Mouse (Mus musculus) embryonic fibroblast, embryonic 13.5 days (primary cell): ENCODE results near the gene Atg2b. TPM values are rescaled to one million over a fixed set of nuclear protein-coding genes. Genes with fewer than 3 reads are reported as not detected.

Experiments used
- H3K27ac ChIP-seq: 2 replicates; pipeline ENCODE4 v1.5.1; 2012; ENCODE audit warnings: low read length, control low read depth, inconsistent platforms; ENCODE audit not compliant: insufficient read depth
- H3K4me1 ChIP-seq: 2 replicates; pipeline ENCODE4 v1.6.1; 2011; ENCODE audit warnings: low read length; ENCODE audit not compliant: control insufficient read depth, insufficient read depth
- H3K4me3 ChIP-seq: 2 replicates; pipeline ENCODE4 v1.5.1; 2011; ENCODE audit warnings: mild to moderate bottlenecking, control low read depth, low read length; ENCODE audit not compliant: insufficient read depth
- CTCF ChIP-seq: IDR thresholded peaks from 2 replicates; pipeline ENCODE4 v1.5.1; 2011; ENCODE audit warnings: mild to moderate bottlenecking, control low read depth, low read length, moderate library complexity, borderline replicate concordance; ENCODE audit not compliant: insufficient read depth
- POLR2A ChIP-seq: IDR thresholded peaks from 2 replicates; pipeline ENCODE4 v1.6.1; 2011; ENCODE audit warnings: low read depth, mild to moderate bottlenecking, control low read depth, low read length, moderate library complexity
- polyA plus RNA-seq: library from polyadenylated mRNA; stranded (reverse); fragments of >200 nt; gene quantifications from 2 replicates; pipeline ENCODE4 v1.2.4, GENCODE M21; 2011; ENCODE audit warnings: low read depth; ENCODE audit not compliant: missing spikeins, insufficient read length

Atg2b gene
- polyA plus RNA-seq, 1 experiment, result 25.9 TPM

- no peak overlapping the region for H3K4me3 ChIP-seq
- TF ChIP-seq POLR2A, result no peak
- no peak for TF ChIP-seq CTCF
- no peaks in the 10 kb centered on the region for H3K4me1 ChIP-seq
These were observed 35.2 kb upstream of the Atg2b start for GRCm38 (mm10) chr12:105720196-105720595.

DNA sequence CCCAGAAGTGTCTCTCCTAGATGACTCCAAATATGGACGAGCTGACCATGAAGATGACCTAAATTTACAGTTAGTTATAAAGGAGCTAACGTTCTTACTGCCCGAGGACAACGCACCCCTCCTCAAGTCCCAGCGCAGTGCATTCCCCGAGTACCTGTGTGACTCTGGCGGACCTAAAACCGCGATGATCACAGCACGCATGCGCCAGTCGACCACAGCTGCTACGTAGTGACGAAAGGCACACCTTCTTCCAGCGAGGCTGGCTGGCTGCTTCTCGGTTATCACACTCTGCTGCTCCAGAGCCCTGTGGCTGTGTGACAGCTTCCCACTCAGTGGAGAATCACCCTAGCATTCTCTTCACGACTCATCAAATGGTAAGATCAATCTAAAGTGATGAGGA, 33.6 kb upstream of the Atg2b start:
- Histone ChIP-seq H3K4me1 (no peaks in the 10 kb centered on the region), H3K4me3 (no peak overlapping the region), H3K27ac (no peak overlapping the region)
- TF ChIP-seq POLR2A, result no peak

More at GRCm38 (mm10) chr12:105720196-105720595, 35.2 kb upstream of the Atg2b start:
- no peak overlapping the region for H3K27ac ChIP-seq

DNA sequence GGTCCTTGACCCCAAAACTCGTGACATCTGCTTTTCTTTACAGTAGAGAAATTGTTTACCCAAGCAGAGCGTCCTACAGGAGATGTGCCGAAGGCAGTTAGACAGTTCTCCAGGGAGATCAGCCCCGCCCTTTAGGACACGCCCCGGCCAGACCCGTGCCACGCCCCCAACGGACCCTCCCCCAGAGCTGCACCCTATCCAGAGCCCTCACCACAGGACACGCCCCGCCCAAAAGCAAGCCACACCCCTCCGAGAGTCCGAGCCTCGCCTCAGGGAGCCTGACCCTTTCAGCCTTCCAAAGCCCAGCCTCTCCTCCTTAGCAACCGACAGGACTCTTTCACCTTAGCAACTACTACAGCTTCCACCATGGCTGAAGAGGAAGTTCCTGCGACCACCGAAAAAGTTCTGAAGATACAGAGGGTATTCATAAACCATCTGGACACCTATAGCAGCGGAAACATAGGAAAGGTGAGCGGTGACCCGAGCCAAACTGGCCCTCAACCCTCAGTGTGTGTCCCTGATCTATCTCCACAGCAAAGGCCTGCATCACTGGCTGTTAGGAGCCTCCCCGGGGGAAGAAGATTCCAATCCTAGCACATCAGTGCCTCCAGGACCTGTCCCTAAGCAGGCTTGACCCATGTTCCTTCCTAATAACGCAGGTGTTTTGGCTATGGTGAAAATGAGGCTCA, 20.9 kb upstream of the Atg2b start, which contains the start of gene Ak7:
Gene Ak7, plus strand, starts transcription at position 178 of the 689 bp plus-strand sequence.
- Histone ChIP-seq H3K4me1 (no peaks in the 10 kb centered on the region), H3K4me3 (no peak within 1 kb of the TSS), H3K27ac (no peak within 1 kb of the TSS)
- no peak for TF ChIP-seq CTCF
- no peak for TF ChIP-seq POLR2A

- H3K27ac ChIP-seq, result no peak overlapping the region
- H3K4me1 ChIP-seq, result no peaks in the 10 kb centered on the region
- no peak overlapping the region for H3K4me3 ChIP-seq
- TF ChIP-seq CTCF (no peak), POLR2A (no peak)
These were observed 15.4 kb upstream of the Atg2b start for GRCm38 (mm10) chr12:105700433-105700832.

GRCm38 (mm10) chr12:105697104-105697780, 12.2 kb upstream of the Atg2b start:
- Histone ChIP-seq H3K4me1 (no peaks in the 10 kb centered on the region), H3K27ac (no peak overlapping the region), H3K4me3 (no peak overlapping the region)
- TF ChIP-seq CTCF, result no peak
- no peak for TF ChIP-seq POLR2A

DNA sequence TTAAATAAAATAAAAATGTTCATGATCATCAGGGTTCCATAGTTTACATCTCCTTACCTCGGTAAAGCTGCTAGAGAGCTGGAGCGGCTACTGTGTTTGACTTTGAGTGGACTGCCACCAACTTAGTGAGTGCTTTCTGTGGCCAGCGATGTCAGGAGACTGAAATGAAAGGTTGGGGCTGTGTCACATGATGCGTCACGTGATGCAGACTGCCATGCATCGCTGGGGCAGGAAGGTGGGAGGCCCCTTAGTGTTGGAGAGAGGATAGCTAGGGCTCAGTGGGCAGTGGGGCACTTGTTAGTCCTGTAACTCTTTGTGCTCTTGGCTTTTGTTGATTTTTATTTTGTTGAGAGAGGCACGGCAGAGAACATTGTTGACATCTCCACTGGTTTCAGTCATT, 10.8 kb upstream of the Atg2b start:
- no peaks in the 10 kb centered on the region for H3K4me1 ChIP-seq
- TF ChIP-seq POLR2A (no peak), CTCF (no peak)
- no peak overlapping the region for H3K27ac ChIP-seq
- no peak overlapping the region for H3K4me3 ChIP-seq

- Histone ChIP-seq H3K27ac (no peak overlapping the region), H3K4me3 (no peak overlapping the region), H3K4me1 (no peaks in the 10 kb centered on the region)
- TF ChIP-seq POLR2A, result no peak
- TF ChIP-seq CTCF, result no peak
These were observed 9.0 kb upstream of the Atg2b start for GRCm38 (mm10) chr12:105694021-105694420.

DNA sequence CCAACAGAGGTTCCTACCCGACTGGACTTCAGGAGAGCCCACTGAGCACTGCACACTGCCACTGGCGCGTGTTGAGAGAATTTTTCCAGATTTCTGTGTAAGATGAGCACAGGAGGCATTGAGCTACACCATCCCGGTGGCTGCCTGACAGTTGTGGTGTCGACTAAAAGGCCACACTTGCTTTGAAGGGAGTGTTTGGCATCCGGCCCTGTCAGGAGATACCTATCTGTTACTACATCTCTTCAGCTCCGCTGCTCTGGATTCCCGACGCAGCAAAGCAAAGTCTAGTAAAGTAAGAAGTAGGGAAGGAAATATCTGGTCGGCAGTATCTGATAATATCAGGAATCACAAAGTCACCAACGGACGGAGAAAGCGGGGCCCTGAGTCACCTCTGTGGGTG, 4.4 kb upstream of the Atg2b start:
- no peak for TF ChIP-seq CTCF
- TF ChIP-seq POLR2A, result no peak
- H3K4me3 ChIP-seq, result no peak overlapping the region
- peaks cover 5% of the 10 kb centered on the region; the same call in 1 of the 2 replicates for H3K4me1 ChIP-seq
- no peak overlapping the region for H3K27ac ChIP-seq

- H3K4me1 ChIP-seq, result peaks cover 5% of the 10 kb centered on the region; the same call in 1 of the 2 replicates
- no peak for TF ChIP-seq CTCF
- no peak for TF ChIP-seq POLR2A
- no peak overlapping the region for H3K4me3 ChIP-seq
- no peak overlapping the region for H3K27ac ChIP-seq
These were observed 3.5 kb upstream of the Atg2b start for GRCm38 (mm10) chr12:105688546-105688945.

DNA sequence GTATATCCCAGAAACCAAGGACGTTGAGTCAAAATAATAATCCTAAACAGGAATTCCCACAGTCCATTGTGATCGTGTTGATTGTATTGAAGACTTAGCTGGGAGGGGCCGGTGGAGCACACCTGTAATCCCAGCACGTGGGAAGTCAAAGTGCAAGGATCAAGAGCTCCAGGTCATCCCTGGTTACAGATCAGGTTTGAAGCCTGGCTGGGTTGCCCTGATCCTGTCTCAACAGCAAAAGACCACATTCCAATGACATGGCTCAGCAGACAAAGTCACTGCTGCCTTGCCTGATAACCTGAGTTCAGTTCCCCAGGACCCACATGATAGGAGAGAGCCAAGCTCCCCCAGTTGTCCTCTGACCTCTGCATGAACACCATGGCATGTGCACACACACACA, 2.4 kb upstream of the Atg2b start:
- TF ChIP-seq CTCF (no peak), POLR2A (no peak)
- Histone ChIP-seq H3K4me1 (peaks cover 8% of the 10 kb centered on the region), H3K27ac (no peak overlapping the region), H3K4me3 (no peak overlapping the region)
